Mouse (Mus musculus) small intestine, adult 2 months (tissue): Measurements from ENCODE around the gene Lrrc8c. TPM values are rescaled to one million over a fixed set of nuclear protein-coding genes. Genes with fewer than 3 reads are reported as not detected.

Experiments used
- H3K27ac ChIP-seq: fragments of 200-500 bp; 2 replicates; pipeline ENCODE4 v1.5.1; 2012; ENCODE audit warnings: low read depth, low read length, control low read depth, inconsistent platforms; ENCODE audit not compliant: insufficient read depth
- H3K27me3 ChIP-seq: fragments of 200-500 bp; 2 replicates; pipeline ENCODE4 v1.6.1; 2012; ENCODE audit warnings: mild to moderate bottlenecking, moderate library complexity, low read length, inconsistent platforms; ENCODE audit not compliant: control insufficient read depth, insufficient read depth
- H3K36me3 ChIP-seq: fragments of 200-500 bp; 2 replicates; pipeline ENCODE4 v1.6.1; 2012; ENCODE audit warnings: mild to moderate bottlenecking, low read length, control low read depth, inconsistent platforms; ENCODE audit not compliant: control insufficient read depth, insufficient read depth
- H3K4me1 ChIP-seq: fragments of 200-500 bp; 2 replicates; pipeline ENCODE4 v1.6.1; 2012; ENCODE audit warnings: low read length, inconsistent platforms, mixed read lengths; ENCODE audit not compliant: control insufficient read depth, insufficient read depth, insufficient read length
- H3K4me3 ChIP-seq: fragments of 200-500 bp; 2 replicates; pipeline ENCODE4 v1.5.1; 2012; ENCODE audit warnings: low read depth, mild to moderate bottlenecking, control low read depth, inconsistent platforms, low read length, moderate library complexity
- CTCF ChIP-seq: fragments of 200-500 bp; IDR thresholded peaks from 2 replicates; pipeline ENCODE4 v1.5.1; 2012; ENCODE audit warnings: low read depth, mild to moderate bottlenecking, control low read depth, inconsistent platforms, low read length, moderate library complexity, mixed read lengths; ENCODE audit not compliant: insufficient replicate concordance, insufficient read length; ENCODE audit errors: extremely low read depth
- POLR2A ChIP-seq: fragments of 200-500 bp; IDR thresholded peaks from 2 replicates; pipeline ENCODE4 v1.6.1; 2012; ENCODE audit warnings: low read depth, mild to moderate bottlenecking, control low read depth, inconsistent platforms, low read length, moderate library complexity
- WGBS: fragments of 180-500 bp; shearing (Covaris S2); methylation state at CpG from one replicate; pipeline ENCODE4 v1.1.7; 2018; 5-methylcytosine and 5-hydroxymethylcytosine counted together
- polyA plus RNA-seq: library from polyadenylated mRNA; depleted of rRNA; stranded (reverse); fragments of >200 nt; gene quantifications from 2 replicates; pipeline ENCODE4 v1.2.3, GENCODE M21; 2012

Gene Lrrc8c
- polyA plus RNA-seq, 1 experiment: 7.6 TPM

DNA sequence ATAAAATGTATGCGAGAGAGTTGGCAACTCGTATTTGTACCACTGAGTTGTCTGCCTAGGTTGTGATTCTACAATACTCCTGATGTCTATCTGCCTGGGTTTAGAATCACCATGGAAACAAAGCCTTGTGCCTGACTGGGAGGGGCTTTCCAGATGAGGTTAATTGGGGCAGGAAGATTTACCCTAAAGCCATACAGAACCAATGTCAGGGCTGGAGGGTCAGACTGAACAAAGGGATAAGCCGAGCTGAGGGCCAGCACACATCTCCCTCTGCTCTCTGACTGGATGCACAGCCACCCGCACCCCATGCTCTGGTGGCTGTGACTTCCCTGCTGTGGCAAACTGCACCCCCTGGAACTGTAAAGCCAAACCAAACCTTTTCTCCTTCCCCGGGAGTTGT lies 94.8 kb downstream of the Lrrc8c start:
- Histone ChIP-seq H3K36me3 (no peaks in the 10 kb centered on the region), H3K27ac (no peak overlapping the region), H3K4me1 (peaks cover 9% of the 10 kb centered on the region), H3K4me3 (no peak overlapping the region), H3K27me3 (no peaks in the 10 kb centered on the region)
- TF ChIP-seq CTCF (no peak), POLR2A (no peak)
- WGBS: 85% methylated on average over 5 of the region's 5 CpGs

DNA sequence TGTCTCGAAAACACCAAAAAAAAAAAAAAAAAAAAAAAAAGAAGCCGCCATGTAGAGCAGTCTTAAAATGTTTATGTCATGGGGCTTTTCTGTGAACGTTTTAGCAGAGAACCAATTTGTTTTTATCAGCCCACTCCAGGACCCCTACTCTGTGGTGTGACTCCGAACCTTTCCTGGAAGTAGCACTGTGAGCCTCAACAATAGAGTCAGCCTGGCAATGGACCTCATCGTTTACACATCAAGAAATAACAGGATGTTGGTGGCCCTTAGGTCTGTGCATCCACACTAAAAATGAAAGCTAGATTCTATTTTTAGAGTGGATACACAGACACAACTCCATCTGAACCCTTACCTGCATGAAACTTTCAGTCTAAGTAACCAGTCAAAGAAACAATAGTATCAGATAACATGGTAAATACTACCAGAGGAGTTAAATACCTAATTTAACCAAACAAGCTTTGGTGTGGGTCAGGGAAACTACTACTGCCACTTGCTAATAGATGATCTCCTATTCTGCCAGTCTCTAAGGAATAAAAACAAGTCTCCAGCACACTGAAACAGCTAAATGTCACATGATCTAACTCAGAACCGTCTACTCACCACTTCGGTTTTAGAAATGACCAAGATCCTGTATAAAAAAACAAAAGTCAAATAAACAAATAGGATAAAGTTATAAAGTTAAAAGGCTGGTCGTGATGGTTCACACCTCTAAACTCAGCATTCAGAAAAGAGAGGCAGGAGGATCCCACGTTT lies 95.7 kb downstream of the Lrrc8c start:
- Histone ChIP-seq H3K36me3 (no peaks in the 10 kb centered on the region), H3K27ac (peak overlapping the region; percentile 27; the same call in 1 of the 2 replicates), H3K27me3 (no peaks in the 10 kb centered on the region), H3K4me3 (no peak overlapping the region), H3K4me1 (peaks cover 7% of the 10 kb centered on the region)
- TF ChIP-seq CTCF (no peak), POLR2A (no peak)
- 61% methylated on average over 9 of the region's 9 CpGs for WGBS

DNA sequence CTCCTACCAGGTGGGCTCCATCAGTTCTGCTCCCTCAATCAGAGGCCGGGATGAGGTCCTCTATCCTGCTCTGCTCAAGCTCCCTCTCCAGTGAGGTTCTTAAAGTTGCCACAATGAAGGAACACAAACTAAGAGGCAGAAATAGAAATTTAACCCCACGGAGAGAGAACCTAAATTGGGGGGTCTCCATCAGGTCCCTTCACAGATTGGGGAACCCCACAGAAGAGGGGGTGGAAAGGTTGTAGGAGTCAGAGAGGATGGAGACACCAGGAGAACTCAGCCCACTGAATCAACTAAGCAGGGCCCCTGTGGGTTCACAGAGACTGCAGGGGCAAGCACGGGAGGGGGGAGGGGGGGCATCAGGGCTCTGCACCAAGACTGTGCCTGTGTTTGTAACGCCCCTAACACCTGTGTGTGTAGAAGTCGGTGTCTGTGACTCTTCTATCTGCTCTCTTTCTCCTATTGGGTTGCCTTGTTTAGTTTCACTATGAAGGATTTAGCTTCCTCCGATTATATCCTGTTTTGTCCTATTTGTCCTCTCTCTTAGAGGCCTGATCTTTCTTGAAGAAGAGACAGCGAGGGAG lies 96.8 kb downstream of the Lrrc8c start:
- H3K27ac ChIP-seq: 0 out of 2 replicates have a peak overlapping the region, but pooled peaks have one; percentile 27
- no peaks in the 10 kb centered on the region for H3K36me3 ChIP-seq
- TF ChIP-seq POLR2A: no peak
- no peak for TF ChIP-seq CTCF
- 56% methylated on average over 7 of the region's 7 CpGs for WGBS
- H3K27me3 ChIP-seq: no peaks in the 10 kb centered on the region
- no peak overlapping the region for H3K4me3 ChIP-seq
- H3K4me1 ChIP-seq: peaks cover 7% of the 10 kb centered on the region

DNA sequence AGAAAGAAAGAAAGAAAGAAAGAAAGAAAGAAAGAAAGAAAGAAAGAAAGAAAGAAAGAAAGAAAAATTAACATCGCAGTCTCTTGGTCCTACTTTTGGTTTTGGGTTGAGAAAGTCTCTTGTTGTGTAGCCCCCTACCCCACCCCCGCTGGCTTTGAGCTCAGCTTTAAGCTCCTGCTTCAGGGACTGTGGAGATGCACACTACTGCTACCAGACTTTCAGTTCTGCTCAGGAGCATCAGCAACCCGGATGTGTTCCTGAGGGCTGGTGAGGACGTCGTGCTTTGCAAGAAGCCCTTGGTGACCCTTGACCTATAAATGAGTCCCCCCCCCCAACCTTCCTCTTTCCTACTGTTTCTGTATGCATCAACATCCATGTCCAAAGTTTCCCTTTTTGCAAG lies 97.3 kb downstream of the Lrrc8c start:
- Histone ChIP-seq H3K27me3 (no peaks in the 10 kb centered on the region), H3K4me1 (peaks cover 7% of the 10 kb centered on the region), H3K27ac (no peak overlapping the region), H3K36me3 (no peaks in the 10 kb centered on the region), H3K4me3 (no peak overlapping the region)
- no peak for TF ChIP-seq CTCF
- no peak for TF ChIP-seq POLR2A
- 77% methylated on average over 5 of the region's 5 CpGs for WGBS

DNA sequence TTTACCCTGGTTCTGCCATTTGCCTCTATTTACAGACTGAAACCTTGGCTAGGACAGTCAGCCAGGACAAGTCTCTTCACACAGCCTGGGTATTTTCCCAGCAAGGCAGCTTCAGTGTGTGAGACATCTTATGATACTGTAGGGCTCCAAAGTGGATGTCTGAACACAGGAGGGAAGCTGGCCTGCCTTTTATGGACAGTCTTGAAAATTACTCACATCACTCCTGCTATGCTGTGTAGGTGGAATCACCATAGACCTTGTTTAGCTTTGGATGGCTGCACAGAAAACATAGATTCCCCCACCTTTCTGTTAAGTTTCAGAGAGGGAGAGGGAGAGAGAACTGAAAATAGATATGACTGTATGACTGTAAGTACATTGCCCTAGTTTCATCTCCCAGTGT lies 99.3 kb downstream of the Lrrc8c start:
- no peak for TF ChIP-seq CTCF
- TF ChIP-seq POLR2A: no peak
- peaks cover 3% of the 10 kb centered on the region for H3K4me1 ChIP-seq
- H3K27ac ChIP-seq: no peak overlapping the region
- no peaks in the 10 kb centered on the region for H3K27me3 ChIP-seq
- H3K4me3 ChIP-seq: no peak overlapping the region
- no peaks in the 10 kb centered on the region for H3K36me3 ChIP-seq

DNA sequence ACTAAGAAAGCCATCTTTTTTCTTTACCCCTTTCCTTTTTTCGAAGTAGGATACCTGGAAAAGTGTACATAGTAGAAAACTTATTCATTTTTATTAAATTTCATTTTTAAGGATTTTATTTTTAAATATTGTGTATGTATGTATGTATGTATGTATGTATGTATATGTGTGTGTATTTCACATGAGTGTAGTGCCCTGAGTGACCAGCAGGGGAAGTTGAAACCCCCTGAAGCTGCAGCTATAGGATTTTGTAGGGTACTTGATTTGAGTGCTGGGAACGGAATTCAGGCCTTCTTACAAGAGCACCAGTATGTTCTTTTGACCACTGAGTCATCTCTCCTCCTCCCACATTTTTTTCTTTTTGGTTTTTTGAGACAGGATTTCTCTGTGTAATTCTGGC lies 100.5 kb downstream of the Lrrc8c start:
- H3K36me3 ChIP-seq: no peaks in the 10 kb centered on the region
- peaks cover 2% of the 10 kb centered on the region for H3K4me1 ChIP-seq
- no peaks in the 10 kb centered on the region for H3K27me3 ChIP-seq
- WGBS: 82% methylated on average over 2 of the region's 2 CpGs
- no peak overlapping the region for H3K4me3 ChIP-seq
- TF ChIP-seq POLR2A: no peak
- no peak for TF ChIP-seq CTCF
- H3K27ac ChIP-seq: no peak overlapping the region

DNA sequence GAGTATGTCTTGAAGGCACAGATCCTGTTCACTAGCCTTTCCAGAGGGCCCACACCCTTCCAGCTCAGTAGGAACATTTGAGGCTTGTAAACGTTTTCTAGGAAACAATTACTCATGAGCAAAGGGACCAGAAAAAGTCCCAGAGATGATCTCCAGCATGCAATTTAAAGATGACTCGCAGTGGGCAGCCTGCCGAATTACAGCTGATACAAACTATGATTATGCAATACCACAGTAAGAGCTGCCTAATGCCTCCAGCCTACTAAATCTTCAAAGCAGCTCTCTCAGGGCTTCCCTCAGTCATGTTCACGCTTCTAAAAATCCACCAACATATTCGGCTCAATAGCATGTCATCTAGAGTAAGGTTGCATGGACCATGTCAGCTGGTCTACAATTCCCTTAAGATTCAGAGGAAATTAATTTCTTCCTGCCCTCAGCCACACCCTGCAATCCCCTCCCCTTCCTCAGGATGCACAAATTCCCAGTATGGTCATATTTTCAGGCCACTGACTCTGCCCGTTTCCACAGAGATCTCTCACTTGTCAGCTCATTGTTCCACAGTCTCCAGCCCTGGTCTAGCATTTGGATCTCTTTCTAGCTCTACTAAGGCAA lies 101.4 kb downstream of the Lrrc8c start:
- TF ChIP-seq CTCF (no peak), POLR2A (no peak)
- Histone ChIP-seq H3K27me3 (no peaks in the 10 kb centered on the region), H3K27ac (peak overlapping the region; percentile 22; the same call in 1 of the 2 replicates), H3K36me3 (no peaks in the 10 kb centered on the region), H3K4me3 (no peak overlapping the region), H3K4me1 (peaks cover 5% of the 10 kb centered on the region)
- 57% methylated on average over 6 of the region's 6 CpGs for WGBS
